Mouse (Mus musculus): ENCODE data around the gene Kcnma1.

Gene Kcnma1

DNA sequence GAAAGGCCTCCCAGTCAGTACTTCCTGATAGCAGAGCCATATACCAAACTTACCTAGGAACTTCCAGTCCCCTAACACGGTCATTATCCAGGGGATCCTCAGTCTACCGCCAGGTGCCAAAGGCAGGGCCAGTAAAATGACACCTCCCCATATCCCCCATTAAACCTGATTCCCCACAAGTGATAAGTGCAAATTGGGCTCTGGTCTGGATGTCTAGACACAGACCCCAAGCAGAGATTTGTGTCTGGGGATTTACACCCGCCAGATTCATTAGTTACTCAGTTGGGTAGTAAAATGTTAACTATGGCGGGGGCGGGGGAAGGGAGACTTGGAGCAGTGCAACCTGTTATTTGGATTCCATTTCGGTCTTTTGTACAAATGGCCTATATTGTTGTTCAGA is 562.6 kb downstream of the Kcnma1 start:
- no peak for DNase-seq (ENCODE audit: low spot score in 2 of 2)

DNA sequence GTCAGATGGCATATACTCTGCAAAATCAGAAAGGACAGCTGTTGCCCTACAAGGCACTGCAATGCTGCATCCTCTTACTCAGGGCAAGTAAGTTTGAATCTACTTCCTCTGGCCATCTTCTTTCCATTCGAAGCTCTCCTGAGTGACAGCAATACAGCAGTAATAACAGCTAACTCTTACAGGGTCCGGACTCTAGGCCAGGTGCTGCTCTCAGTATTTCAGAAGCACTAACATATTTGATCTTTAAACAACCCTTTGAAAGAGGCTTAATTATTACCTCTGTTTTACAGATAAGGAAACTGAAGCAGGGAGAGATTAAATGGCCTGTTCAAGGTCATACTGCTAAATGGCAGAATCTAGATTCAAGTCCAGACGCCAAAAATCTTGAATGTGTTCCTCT is 576.8 kb downstream of the Kcnma1 start:
- no peak for DNase-seq (ENCODE audit: low spot score in 2 of 2)

DNA sequence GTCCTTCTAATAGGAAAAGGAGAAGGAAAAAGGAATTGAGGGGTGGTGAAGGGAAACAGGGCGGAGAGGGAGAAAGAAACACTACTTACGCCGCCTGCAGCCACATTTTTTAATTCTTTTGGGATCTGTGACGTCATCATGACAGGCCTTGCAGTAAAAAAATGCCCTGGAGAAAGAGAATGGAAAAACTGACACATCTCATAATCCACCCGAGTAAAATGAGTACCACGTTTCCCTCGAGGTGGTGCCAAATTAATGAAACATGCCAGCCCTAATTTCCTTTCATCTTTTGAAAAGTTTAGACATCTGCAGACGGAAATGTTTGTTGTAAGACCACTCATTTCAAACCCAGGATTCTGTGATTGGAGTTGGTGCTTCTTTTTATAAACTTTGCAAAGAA is 578.4 kb downstream of the Kcnma1 start:
- no peak for DNase-seq (ENCODE audit: low spot score in 2 of 2)

DNA sequence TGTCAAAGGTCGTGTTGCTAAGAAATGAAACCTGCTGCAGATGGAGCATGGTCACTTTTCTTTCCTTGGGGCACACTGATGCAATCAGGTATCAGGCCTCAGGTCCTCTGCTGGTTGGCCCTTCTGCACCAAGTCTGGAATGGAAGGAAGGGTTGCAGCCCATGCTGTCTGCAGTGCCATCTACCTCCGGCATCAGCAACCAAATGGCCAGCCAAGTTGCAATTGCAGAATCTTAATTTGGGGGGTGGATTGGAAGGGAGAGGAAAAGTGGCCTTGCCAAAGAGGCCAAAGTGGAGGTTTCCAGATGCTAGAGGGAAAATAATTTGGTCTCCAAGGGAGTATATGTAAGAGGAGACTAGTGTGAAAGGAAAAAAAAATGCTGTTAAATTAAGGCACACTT is 584.3 kb downstream of the Kcnma1 start:
- no peak for DNase-seq (ENCODE audit: low spot score in 2 of 2)

DNA sequence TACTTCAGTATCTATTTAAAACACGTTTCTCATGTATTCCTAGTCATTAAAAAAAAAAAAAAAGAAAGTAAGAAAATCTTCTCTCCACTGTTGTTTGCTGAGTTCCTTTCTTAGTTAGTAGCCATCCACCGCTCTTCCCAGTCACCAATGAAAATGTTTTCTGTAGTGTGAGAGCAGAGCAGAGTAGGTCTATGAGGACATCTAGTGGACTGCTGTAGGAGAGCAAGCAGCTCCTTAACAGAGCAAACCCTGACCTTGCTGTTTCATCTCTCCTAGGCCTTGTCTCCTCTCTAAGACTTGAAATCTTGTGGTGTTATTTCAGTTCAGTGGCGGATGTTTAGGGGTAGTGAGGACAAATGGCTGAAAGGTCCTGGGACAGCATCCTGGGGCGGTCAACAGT is 585.2 kb downstream of the Kcnma1 start:
- no peak for DNase-seq (ENCODE audit: low spot score in 2 of 2)

DNA sequence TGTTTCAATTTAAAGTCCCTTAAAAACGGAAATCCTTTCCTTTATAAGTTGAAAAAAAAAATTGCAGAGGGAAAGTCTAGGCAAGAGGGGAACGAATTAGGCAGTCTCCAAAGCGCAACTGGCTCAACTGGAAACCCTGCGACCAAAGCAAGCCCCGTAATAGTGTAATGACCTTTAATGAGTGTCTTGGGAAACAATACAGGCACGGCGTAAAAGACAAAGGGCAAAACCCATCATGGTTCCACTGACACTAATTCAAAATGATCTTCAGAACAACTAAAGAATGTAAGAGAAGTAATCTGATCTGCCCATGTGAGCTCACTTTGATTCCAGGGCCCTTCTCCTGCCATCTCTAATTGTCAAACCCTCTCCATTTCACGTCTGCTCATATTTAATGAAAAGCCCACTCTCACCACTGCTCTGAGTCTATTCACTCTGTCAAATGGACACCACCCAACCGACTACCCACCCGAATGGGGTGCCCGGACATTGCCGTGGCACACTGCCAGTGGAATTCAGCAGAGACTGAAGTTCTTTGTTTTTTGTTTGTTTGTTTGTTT is 591.7 kb downstream of the Kcnma1 start:
- no peak for DNase-seq (ENCODE audit: low spot score in 2 of 2)

DNA sequence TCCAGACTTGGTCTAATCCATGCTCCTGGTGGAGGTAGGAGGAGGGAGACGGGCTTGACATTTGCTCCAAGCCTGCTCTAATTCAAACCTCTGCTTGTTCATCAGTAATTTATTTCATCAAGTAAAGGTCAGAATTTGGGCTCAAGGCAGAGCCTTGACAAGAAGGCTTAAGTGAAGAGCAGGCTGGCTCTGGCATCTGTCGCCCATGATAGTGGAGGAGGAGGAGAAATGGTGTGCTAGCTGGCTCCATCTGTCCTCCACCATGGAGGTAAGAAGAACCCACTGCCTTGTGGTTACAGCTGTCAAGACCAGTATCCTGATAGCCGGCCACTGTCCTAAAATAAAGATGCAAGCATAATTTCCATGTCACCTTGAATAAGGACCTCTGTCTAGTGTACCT is 595.3 kb downstream of the Kcnma1 start:
- no peak for DNase-seq (ENCODE audit: low spot score in 2 of 2)

DNA sequence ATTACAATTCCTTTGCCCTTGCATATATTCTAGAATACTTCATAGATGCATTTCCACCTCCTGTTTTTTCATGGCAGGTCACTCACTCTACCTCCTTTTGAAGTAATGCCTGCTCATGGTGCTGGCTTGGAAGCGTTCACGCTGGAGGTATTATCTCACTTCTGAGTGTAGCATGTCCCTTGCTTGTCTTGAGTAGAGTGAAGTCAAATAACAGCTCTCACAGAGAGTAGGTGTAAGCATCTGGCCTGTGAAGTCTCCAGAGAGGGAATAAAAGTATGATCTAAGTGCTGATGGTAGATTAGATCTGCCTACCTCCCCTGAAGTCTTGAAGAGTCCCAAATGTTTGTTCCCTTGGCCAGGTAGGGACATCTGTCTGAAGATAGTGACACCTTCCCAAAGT is 607.2 kb downstream of the Kcnma1 start:
- DNase-seq (ENCODE audit: low spot score in 2 of 2): no peak

DNA sequence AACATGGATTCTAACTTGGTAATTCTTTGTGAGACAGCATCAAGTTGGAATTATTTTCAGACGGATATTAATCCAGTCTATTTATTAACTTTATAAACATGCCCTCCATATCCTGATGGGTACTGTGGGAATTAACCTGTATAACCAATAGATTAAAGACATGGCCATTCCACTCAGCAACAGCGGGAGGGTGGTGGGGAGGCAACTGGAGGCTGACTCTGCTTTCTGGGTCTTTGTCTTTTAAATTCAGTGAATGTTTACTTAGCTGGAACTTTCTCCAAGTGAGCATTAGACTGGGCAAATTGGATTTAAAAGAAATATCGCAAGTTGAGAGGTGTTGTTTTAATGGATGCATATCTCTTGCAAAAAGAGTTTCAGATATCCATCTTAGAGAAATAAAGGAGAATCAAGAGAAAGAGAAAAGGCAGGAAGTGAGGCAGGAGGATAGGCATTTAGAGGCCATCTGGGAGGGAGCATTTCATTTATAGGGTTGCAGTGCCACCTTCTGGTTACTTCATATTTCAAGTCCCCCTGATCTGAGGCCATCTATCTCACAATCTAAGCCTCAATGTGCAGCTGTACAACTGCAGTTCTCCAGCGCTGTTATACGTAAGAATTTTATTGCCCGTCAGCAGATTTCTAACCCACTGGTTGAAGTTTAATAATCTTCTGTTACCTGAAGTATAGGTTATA is 613.4 kb downstream of the Kcnma1 start:
- DNase-seq (ENCODE audit: low spot score in 2 of 2): peak in 1 of 2 experiments; percentile 53

DNA sequence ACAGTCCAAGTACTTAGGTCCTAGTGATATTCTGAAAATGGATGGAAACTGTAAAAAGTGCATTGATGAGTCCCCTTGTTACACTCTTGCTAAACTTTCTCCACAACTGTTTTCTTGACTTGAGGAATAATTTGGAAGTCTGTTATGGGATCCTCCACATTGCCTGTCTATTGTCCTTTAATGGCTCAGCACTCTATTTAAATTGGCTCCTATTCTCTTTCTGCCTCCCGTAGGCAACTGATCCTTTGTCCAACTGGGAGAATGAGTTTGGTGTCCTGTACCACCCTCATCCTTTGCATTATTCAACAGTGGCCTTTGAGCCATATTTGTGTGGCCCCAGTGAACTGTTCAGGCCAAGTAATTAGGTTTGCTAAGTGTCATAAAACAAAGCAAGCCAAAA is 616.6 kb downstream of the Kcnma1 start:
- no peak for DNase-seq (ENCODE audit: low spot score in 2 of 2)

DNA sequence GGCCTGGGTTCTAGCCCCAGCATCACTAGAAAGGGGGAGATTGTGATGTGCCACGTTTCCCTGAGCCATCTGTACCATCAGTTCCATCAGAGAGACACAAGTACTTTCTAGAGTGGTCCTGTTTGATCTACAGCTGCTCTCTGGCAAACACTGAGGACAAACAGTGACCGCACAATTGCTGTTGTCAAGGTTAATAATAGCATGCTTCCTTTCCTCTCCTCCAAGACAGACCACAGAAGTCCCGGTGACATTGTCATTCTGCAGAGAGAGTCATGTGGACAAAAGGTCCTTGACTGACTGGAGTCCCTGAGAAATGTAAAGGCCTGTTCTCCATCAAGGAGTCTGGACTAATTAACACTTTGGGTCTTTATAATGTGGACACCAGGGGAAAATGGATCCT is 622.7 kb downstream of the Kcnma1 start:
- DNase-seq (ENCODE audit: low spot score in 2 of 2): no peak

DNA sequence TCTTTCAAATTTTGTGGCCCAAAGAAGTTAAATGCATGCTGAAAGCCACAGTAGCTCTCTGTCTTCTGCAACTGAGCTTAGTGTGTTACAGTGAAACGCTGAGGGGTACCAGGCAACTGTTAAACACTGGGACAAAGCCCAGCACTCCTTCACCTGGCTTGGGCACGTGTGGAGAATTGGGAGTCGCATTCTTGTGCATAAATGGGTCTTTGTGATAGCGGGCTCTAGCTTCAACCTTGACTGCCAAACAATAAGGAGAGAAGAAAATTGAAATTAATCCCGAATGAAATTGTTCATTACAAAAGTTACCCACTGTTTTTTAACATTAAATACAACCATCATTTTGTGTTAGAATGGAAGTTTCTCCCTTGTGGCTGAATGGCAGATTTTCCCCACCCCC is 623.5 kb downstream of the Kcnma1 start:
- DNase-seq (ENCODE audit: low spot score in 2 of 2): no peak

DNA sequence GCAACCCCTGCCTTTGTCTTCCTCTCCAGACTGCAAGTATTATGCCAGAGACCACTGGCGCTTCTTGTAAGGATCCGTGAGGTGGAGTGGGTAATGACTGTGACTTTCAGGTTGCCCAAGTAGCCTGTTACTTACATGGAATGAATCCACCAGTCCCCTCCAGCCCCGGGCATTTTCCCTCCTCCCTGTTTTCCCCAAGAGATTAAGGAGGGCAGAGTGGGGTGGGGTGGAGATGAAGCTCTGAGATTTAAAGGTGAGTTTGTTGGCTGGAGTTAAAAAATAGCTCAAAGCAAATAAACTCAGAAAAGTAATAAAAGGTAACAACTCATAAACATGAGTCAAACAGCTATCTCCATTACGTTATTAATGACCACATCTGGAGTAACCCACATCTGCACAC is 624.1 kb downstream of the Kcnma1 start:
- DNase-seq (ENCODE audit: low spot score in 2 of 2): no peak

DNA sequence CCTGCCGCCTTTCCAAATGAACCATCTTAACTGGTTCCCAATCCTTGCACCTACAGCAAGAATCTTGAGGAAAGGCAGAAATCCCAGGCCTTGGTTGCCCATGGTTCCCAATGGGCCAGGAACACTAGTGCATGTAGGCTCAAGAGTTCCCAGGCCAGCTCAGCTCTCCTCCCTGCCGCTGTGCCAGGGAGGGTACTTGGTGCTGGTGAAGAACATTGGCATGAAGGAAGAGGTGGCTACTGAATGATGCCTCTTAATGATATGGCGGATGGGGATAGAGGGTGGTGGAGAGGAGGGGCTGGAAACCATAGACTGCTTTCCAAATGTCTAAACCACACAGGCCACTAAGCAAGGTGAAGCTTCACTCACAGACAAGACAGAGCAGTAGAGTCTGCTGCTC is 627.5 kb downstream of the Kcnma1 start:
- no peak for DNase-seq (ENCODE audit: low spot score in 2 of 2)

DNA sequence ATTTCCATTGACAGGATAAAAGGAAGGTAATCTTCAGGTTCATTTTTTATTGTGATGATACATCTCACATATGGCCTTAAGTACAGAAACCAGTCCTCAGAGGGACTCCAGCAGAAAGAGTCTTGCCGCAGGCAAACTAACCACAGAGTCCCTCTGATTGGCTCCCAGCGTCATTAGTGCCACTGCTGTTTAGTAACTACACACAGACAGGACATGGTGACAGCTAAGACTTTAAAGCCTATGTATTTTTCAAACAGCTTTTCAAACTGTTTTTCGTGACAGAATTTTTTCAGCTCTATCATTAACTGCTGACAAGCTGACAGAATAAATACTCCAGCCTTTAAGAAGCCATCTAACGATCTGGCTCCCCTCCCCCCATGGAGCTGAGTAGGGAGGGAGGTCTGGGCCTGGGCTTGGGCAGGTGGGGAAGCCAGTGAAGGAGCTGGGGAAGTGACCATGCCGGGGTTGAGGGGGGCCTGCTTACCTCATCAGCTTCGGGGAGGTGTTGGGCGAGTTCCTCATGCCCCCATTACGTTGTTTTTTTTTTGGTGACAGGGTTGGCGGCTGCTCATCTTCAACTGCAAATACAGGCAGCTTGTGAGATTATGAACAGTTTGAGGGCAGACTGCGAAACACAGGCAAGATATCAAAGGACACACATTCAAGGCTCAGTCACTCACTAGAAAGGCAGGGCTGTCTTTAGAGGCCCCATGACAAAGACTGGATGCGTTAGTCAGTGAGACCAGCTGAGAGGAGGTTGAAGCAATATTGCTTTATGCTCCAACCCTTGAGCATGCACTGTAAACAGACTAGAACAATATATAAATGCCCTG is 628.3 kb downstream of the Kcnma1 start:
- no peak for DNase-seq (ENCODE audit: low spot score in 2 of 2)

DNA sequence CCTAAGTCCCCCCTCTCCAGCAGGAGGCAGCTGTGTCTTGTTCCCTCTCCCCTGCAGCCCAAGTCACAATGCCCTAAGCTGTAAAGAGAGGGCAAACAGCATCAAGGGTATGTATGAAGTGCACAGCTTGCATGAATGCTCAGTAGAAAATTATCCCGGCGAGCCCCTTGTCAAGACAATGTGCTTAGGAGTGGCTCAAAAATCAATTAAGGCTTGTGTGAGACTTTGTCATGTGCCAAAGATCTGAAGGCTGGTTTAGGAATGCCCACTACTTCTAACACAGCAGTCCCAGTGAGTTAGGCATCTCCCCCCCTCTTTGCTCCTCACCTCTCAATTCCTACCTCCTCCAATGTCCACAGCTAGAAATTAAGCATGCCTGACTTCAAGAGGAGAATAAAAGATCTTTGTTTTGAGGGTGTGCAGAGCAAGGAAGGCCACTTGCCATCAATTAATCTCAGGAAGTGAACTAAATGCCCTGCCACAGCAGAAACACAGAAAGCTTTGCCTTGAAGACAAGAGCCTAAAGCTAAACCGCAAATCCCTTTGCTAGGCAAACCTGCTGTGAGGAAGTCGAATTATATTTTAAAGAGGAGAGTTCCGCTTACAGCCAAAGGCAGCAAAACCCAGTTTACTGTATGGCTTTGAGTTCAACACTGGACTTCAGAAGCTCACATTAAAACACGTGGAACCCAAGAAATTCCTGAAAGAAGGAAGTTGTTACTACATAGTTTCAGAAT is 635.8 kb downstream of the Kcnma1 start:
- no peak for DNase-seq (ENCODE audit: low spot score in 2 of 2)

DNA sequence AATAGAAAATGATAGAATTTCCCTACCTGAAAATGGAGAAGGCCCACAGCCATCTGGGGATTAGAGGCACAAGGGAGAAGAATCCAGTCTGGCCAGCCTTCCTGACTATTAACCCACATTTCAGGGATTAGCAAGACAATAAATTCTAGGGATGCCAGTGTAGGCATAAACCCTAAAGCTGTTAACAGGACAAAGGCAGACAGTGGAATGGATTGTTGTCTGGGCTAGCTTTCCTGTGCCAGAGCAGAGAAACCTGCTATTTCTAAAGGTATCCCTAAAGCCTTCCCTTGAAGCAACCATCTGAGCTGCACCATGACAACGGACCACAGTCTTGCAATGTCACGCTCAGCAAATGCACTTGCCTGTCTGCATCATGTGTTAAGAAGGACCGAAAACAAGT is 642.3 kb downstream of the Kcnma1 start:
- no peak for DNase-seq (ENCODE audit: low spot score in 2 of 2)

DNA sequence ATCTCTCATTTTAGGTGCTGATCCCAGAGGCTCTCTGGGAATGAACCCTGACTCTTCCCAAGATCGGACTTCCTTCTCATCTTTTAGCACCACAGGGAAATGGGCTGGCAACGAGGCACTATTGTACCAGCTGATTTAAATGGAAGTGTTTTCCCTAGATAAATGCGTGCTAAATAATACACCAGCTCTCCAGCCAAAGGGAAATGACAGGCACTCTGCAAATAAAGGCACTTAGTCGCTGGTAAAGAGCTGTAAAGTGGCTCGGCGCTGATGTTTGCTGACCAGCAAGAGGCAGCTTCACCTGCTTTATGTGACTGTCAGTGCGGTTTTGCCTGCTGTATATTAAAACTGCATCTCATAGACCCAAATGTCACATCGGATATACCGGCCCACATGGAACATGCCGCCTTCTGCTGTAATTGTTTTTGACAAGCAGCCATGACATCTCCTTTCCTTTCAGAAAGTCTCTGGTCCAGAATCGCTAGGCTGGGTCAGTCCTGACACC is 653.7 kb downstream of the Kcnma1 start:
- no peak for DNase-seq (ENCODE audit: low spot score in 2 of 2)

DNA sequence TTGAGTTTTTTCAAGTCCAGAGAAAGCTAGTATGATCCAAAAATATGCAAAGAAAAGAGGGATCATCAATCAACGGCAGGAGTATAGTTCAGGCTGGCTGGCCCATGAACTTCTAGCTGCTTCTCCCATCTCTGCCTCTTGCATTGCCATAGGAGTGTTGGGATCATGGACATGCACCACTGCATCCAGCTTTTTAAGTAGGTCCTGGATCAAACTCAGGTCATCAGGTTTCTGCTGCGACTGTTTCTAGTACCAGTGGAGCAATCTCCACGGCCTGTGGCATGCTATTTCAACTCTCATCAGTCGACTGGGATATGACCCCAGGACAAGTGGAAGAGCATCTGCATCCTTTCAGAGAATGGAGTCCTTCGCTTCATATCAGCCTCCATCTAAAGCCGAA is 655.5 kb downstream of the Kcnma1 start:
- DNase-seq (ENCODE audit: low spot score in 2 of 2): no peak

DNA sequence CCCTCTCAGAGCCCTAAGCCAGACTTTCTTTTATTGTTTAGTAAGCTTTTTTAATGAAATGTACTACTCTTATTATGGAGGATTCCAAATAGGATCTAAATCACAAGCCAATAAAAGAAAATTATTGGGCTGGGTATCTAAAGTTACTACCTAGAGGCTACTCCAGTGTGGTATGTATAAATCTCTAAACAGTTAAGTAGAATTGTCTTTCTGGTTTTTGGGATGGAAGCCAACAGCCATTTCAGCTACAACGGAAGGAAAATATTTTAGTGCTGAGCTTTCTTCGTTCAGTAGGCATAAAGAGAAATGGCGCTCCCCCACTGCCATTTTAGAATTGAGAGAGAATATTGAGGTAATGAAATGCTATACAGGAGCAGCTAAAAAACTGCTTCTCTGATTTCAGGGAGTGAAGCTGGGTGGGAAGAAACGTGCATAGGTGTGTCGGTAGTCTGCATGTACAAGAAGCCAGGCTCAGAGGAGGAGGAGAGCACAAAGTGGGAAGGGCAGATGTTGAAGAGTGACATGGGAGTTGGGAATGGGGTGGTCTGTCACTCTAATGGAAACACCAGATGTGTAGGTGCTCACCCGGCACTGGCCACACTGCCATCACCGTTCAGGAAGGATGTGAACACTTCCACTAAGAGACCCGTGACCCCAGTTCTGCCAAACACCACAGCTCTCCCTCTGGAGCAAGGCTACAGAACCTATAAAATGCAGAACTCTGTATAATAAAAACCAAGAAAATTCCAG is 656.6 kb downstream of the Kcnma1 start:
- no peak for DNase-seq (ENCODE audit: low spot score in 2 of 2)

DNA sequence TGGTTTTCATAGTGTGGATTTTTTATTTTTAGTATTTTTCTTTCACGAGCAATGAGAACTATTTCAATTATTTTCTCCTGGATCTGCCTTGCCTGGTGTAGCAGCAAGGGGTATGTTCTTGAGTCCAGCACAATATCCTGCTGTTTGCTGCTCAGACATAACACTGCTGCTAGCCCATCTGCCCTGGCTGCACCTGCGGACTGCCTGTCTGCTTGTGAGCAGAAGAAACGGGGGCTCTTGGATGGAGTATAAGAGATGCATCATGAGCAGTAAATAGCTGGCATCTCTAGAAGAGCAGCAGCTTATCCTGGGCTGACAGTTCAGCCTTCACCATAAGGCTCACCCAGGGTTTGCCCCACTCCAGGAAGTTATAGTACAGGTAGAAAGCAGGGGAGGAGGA is 687.5 kb downstream of the Kcnma1 start:
- DNase-seq (ENCODE audit: low spot score in 2 of 2): no peak

DNA sequence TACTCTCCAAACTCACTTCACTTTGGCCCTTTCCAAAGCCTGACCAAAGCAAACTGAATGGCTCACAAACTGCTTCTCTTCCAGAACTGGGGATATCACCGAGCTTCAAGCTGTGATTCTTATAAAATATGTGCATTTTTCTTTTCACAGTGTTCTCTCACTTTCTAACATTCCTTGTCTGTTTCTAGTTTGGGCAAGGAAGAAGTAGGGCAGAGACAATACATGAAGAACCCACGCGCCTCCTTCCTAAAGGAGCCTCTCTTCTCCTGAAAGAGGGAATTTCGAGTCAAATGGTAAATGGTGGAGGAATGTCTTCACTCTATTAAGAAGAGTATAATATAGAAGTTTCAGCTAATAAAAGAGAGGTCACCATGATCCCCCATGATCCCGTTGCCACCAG is 709.0 kb downstream of the Kcnma1 start:
- DNase-seq (ENCODE audit: low spot score in 2 of 2): no peak

Data from left cerebral cortex, adult 9 months (tissue).